Mouse (Mus musculus) splenic B cell, adult 2 months (primary cell): ENCODE results near the gene Jam2.
A peak's percentile ranks its signal among the peaks of the same experiment; 100 is the strongest.

Experiments
- DNase-seq: peaks from one replicate; pipeline ENCODE4 v3.0.0-alpha.2; 2011; ENCODE audit warnings: low read depth, low spot score
- H3K27me3 ChIP-seq: 2 replicates; pipeline ENCODE4 v1.6.1; 2012; ENCODE audit warnings: mild to moderate bottlenecking, low read length, moderate library complexity, mixed read lengths; ENCODE audit not compliant: control insufficient read depth, poor library complexity, insufficient read depth, severe bottlenecking
- H3K36me3 ChIP-seq: 2 replicates; pipeline ENCODE4 v1.6.1; 2012; ENCODE audit warnings: mild to moderate bottlenecking, low read length, moderate library complexity, mixed read lengths; ENCODE audit not compliant: control insufficient read depth, poor library complexity, insufficient read depth, severe bottlenecking

Gene Jam2

GRCm38 (mm10) chr16:84773268-84773861, 558 bp upstream of the Jam2 start:
- peaks cover 2% of the 10 kb centered on the region; the same call in 1 of the 2 replicates for H3K27me3 ChIP-seq
- no peak for DNase-seq
- no peaks in the 10 kb centered on the region for H3K36me3 ChIP-seq

- Histone ChIP-seq H3K36me3 (no peaks in the 10 kb centered on the region), H3K27me3 (peaks cover 2% of the 10 kb centered on the region; the same call in 1 of the 2 replicates)
- DNase-seq = peak; percentile 12
These were observed 873 bp downstream of the Jam2 start for GRCm38 (mm10) chr16:84774761-84775231.

GRCm38 (mm10) chr16:84775356-84775755, 1.4 kb downstream of the Jam2 start:
- Histone ChIP-seq H3K36me3 (no peaks in the 10 kb centered on the region), H3K27me3 (peaks cover 2% of the 10 kb centered on the region; the same call in 1 of the 2 replicates)
- DNase-seq = no peak

- H3K27me3 ChIP-seq = peaks cover 2% of the 10 kb centered on the region; the same call in 1 of the 2 replicates
- DNase-seq = no peak
- H3K36me3 ChIP-seq = no peaks in the 10 kb centered on the region
These were observed 2.3 kb downstream of the Jam2 start for GRCm38 (mm10) chr16:84776089-84776784.

- Histone ChIP-seq H3K36me3 (no peaks in the 10 kb centered on the region), H3K27me3 (peaks cover 2% of the 10 kb centered on the region; the same call in 1 of the 2 replicates)
- DNase-seq = no peak
These were observed 4.5 kb downstream of the Jam2 start for GRCm38 (mm10) chr16:84778431-84778830.

- DNase-seq = no peak
- Histone ChIP-seq H3K27me3 (no peaks in the 10 kb centered on the region; the same call in 1 of the 2 replicates), H3K36me3 (no peaks in the 10 kb centered on the region)
These were observed 5.1 kb downstream of the Jam2 start for GRCm38 (mm10) chr16:84778861-84779630.

- no peak for DNase-seq
- no peaks in the 10 kb centered on the region for H3K36me3 ChIP-seq
- H3K27me3 ChIP-seq = no peaks in the 10 kb centered on the region
These were observed 5.8 kb downstream of the Jam2 start for GRCm38 (mm10) chr16:84779718-84780117.

GRCm38 (mm10) chr16:84783279-84783678, 9.4 kb downstream of the Jam2 start:
- Histone ChIP-seq H3K36me3 (no peaks in the 10 kb centered on the region), H3K27me3 (no peaks in the 10 kb centered on the region)
- DNase-seq = no peak

GRCm38 (mm10) chr16:84784966-84785365, 11.0 kb downstream of the Jam2 start:
- Histone ChIP-seq H3K27me3 (no peaks in the 10 kb centered on the region), H3K36me3 (no peaks in the 10 kb centered on the region)
- no peak for DNase-seq

GRCm38 (mm10) chr16:84790595-84791165, 16.8 kb downstream of the Jam2 start:
- no peaks in the 10 kb centered on the region for H3K27me3 ChIP-seq
- DNase-seq = no peak
- H3K36me3 ChIP-seq = no peaks in the 10 kb centered on the region

- Histone ChIP-seq H3K27me3 (no peaks in the 10 kb centered on the region), H3K36me3 (no peaks in the 10 kb centered on the region)
- DNase-seq = no peak
These were observed 19.5 kb downstream of the Jam2 start for GRCm38 (mm10) chr16:84793401-84793800.

GRCm38 (mm10) chr16:84795337-84795736, 21.4 kb downstream of the Jam2 start:
- no peaks in the 10 kb centered on the region for H3K27me3 ChIP-seq
- no peak for DNase-seq

GRCm38 (mm10) chr16:84796678-84797077, 22.8 kb downstream of the Jam2 start:
- Histone ChIP-seq H3K36me3 (no peaks in the 10 kb centered on the region), H3K27me3 (no peaks in the 10 kb centered on the region)
- no peak for DNase-seq

More at GRCm38 (mm10) chr16:84795337-84795736, 21.4 kb downstream of the Jam2 start:
- H3K36me3 ChIP-seq = no peaks in the 10 kb centered on the region

- DNase-seq = no peak
- Histone ChIP-seq H3K36me3 (no peaks in the 10 kb centered on the region), H3K27me3 (no peaks in the 10 kb centered on the region)
These were observed 26.1 kb downstream of the Jam2 start for GRCm38 (mm10) chr16:84800038-84800437.
